Mouse (Mus musculus): ENCODE results near the gene Mgat3.

Mgat3 gene

GRCm38 (mm10) chr15:80263610-80264575, 90.4 kb downstream of the Mgat3 start, which contains the start of gene Rps19bp1:
Gene Rps19bp1 (minus strand): TSS chr15:80264315.
- peak; percentile 87 to 92 for DNase-seq
